Mouse (Mus musculus) adrenal gland (tissue): Measurements from ENCODE around the gene Fbxw15.
"Not testable (repeated sequence)": the region's sequence is repeated elsewhere in the genome, so short reads cannot be mapped to it uniquely, and the experiment has no call there.

Source experiments
- intact Hi-C: fragments of 180-260 bp; cut with DNase I; formaldehyde crosslinking; loops from one replicate; pipeline ENCODE4 v1.15.1; 2025
- long read RNA-seq, 2 experiments: library from polyadenylated mRNA; unstranded; transcript quantifications; one replicate each; pipeline ENCODE4 v2.0.0; 2020; ENCODE audit warnings: borderline replicate concordance in 1 of 2; ENCODE audit not compliant: insufficient replicate concordance in 1 of 2

The Fbxw15 gene
- long read RNA-seq, experiment 1, result 0 reads
- long read RNA-seq, experiment 2, result 0 reads

DNA sequence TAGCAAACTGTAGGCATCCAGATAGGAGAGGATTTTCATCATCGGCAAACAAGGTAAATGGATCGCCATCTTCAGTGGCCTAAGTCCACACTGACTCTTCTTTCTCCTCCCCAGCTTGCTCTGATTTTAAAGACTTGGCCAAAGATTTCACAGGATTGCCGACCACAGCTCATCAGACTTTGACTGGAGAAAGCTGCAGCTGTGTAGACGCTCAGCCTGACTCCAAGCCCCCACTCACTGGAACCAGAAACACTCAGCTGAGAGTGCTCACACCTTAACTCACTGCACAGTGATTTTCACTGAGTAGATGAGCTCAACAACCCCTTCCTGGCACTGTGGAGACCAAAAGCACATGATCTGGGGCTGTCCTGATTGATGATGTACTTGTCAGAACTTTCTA is at the start of gene Fbxw15:
Gene Fbxw15 (minus strand): TSS at position 101 of the 400 bp plus-strand sequence.
- intact Hi-C loops, result not testable (repeated sequence)

DNA sequence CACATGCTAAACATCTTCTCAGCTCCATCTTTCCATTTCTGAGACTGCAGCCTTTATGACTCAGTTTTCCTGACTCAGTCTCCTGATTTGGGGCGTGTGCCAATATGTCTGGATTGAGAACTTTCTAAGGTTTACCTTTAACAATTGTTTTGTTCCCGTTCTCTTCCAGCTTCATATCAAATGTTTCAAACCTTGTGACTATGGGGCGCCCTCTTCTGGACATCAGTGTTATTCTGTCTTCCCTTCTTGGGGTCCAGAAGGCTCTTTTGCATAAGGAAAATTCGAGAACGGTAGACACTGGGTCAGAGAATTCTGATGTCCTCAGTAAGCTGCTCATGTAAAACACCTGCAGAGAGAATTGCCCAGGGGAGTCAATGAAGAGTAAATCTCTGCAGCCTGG is 38.8 kb upstream of the Fbxw15 start:
- intact Hi-C loops, result loop anchor here (10.0 kb wide), 2 partner anchors 202 to 472 kb away; partner anchors contain the start of gene Fbxw22

- intact Hi-C loops, result loop anchor here (10.0 kb wide), 2 partner anchors 197 to 467 kb away; partner anchors contain the start of gene Fbxw22
These were observed 34.1 kb upstream of the Fbxw15 start for GRCm38 (mm10) chr9:109602128-109602527.

DNA sequence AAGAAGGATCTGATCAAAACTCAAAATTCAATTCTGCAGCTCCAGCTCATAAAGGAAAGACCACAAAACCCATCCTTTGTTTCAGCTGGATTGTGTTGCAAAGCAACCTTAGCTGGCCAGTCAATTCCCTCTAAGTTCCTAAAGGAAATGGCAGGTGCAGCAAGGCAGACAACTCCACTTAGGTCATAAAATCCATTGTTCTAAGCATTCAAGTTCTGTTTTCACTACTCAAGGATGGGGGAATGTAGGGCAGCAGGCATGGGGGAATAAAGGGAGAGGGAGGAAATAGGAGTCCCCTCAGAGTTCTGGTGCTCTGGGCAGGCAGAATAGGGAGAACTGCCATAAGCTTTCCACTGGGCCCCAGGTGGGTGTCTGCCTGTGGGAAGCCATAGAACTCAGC is 29.2 kb upstream of the Fbxw15 start:
- intact Hi-C loops, result no loop called here

GRCm38 (mm10) chr9:109594866-109595265 is 26.8 kb upstream of the Fbxw15 start:
- intact Hi-C loops, result no loop called here

DNA sequence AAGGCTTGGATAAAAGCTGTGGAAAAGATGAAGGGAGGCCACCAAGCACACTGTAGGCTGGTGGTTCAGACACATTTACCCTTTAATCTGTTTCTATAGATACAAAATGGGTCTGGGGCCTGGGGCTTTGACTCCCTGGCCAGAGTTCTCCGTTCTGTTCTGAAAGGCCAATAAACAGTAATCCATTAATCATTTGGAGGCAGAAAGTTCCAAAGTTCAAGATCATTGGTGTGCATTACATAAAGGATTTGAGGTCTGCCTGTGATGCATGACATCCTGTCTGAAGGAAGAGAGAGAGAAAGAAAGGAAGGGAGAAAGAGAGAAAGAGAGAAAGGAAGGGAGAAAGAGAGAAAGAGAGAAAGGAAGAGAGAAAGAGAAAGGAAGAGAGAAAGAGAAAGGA is 2.5 kb downstream of the Fbxw15 start:
- intact Hi-C loops, result no loop called here

DNA sequence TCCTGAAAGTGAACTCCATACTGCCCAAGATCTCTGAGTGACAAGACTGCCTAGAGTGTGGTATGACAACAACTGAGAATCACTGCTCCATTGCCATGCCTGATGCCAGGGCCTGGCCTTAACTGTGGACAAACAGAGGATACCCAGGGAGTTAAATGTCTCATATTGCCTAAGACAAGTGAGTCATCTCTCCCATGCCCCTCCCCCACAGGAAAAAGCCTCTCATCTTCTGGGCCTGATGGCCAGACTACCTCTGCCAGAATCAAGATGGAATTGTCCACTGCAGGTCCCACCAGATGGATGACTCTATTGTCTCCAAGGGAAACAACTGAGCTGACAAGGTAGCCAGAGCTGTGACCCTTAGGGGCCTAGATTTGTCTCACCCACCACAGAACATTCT is 6.0 kb downstream of the Fbxw15 start:
- intact Hi-C loops, result not testable (repeated sequence)

DNA sequence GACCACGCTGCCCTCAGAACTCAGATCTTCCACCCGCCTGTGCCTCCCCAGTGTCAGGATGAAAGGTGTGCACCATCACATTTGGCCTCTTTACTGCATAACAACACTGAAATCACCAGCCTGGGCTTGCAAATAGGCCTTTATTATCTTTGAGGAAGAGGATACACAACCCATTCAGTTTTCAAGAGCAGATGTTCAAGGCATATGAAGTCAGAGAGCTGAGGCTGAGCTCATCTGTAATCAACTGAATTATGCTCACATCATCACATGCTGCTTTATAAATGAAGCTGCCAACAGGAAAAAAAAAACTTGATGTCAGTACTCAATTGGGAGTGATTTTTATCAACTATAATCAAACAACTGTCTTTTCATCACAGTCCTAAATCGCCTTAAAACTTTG is 15.6 kb downstream of the Fbxw15 start:
- intact Hi-C loops, result no loop called here

GRCm38 (mm10) chr9:109549666-109550065 is 18.4 kb downstream of the Fbxw15 start:
- intact Hi-C loops, result not testable (repeated sequence)

GRCm38 (mm10) chr9:109523385-109524064 is 44.5 kb downstream of the Fbxw15 start:
- intact Hi-C loops, result no loop called here
